Mouse (Mus musculus): Measurements from ENCODE around the gene Gjb4.

DNA sequence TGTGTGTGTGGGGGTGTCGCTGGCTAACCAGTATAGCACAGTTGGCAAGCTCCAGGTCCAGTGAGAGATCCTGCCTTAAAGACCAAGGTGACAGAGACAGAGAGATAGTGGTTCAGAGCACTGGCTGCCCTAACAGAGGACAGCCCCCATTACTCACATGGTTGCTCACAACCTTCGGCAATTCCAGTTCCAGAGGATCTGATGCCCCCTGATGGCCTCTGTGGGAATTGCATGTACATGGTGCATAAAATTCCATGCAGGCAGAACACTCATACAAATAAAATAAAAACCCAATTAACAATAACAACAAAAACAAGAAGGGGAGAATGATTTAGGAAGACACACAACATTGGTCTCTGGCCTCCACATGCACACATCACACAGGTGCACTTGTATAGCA, 16.6 kb upstream of the Gjb4 start:
- TF ChIP-seq POLR2A (IDR thresholded peaks at IDR 0.05; ENCODE audit: low read depth, low read length) (no peak), CTCF (IDR thresholded peaks at IDR 0.05; ENCODE audit: extremely low read depth, insufficient read depth, insufficient read length, insufficient replicate concordance) (no peak)

Measured in spleen, adult 2 months (tissue).